Mouse (Mus musculus) embryonic fibroblast, embryonic 13.5 days (primary cell): ENCODE data around the gene Ppp2r2c. TPM values are rescaled to one million over a fixed set of nuclear protein-coding genes. Genes with fewer than 3 reads are reported as not detected.

Experiments
- H3K27ac ChIP-seq: 2 replicates; pipeline ENCODE4 v1.5.1; 2012; ENCODE audit warnings: low read length, control low read depth, inconsistent platforms; ENCODE audit not compliant: insufficient read depth
- H3K4me1 ChIP-seq: 2 replicates; pipeline ENCODE4 v1.6.1; 2011; ENCODE audit warnings: low read length; ENCODE audit not compliant: control insufficient read depth, insufficient read depth
- H3K4me3 ChIP-seq: 2 replicates; pipeline ENCODE4 v1.5.1; 2011; ENCODE audit warnings: mild to moderate bottlenecking, control low read depth, low read length; ENCODE audit not compliant: insufficient read depth
- CTCF ChIP-seq: IDR thresholded peaks from 2 replicates; pipeline ENCODE4 v1.5.1; 2011; ENCODE audit warnings: mild to moderate bottlenecking, control low read depth, low read length, moderate library complexity, borderline replicate concordance; ENCODE audit not compliant: insufficient read depth
- POLR2A ChIP-seq: IDR thresholded peaks from 2 replicates; pipeline ENCODE4 v1.6.1; 2011; ENCODE audit warnings: low read depth, mild to moderate bottlenecking, control low read depth, low read length, moderate library complexity
- polyA plus RNA-seq: library from polyadenylated mRNA; stranded (reverse); fragments of >200 nt; gene quantifications from 2 replicates; pipeline ENCODE4 v1.2.4, GENCODE M21; 2011; ENCODE audit warnings: low read depth; ENCODE audit not compliant: missing spikeins, insufficient read length

Gene Ppp2r2c
- polyA plus RNA-seq, 1 experiment, result 0.65 TPM

- Histone ChIP-seq H3K4me3 (no peak overlapping the region), H3K27ac (no peak overlapping the region), H3K4me1 (no peaks in the 10 kb centered on the region)
- TF ChIP-seq POLR2A (no peak), CTCF (no peak)
Observed at GRCm38 (mm10) chr5:36996410-36996809, 128.1 kb downstream of the Ppp2r2c start.

GRCm38 (mm10) chr5:36997996-36998395, 129.7 kb downstream of the Ppp2r2c start:
- Histone ChIP-seq H3K27ac (no peak overlapping the region), H3K4me1 (no peaks in the 10 kb centered on the region), H3K4me3 (no peak overlapping the region)
- no peak for TF ChIP-seq CTCF
- no peak for TF ChIP-seq POLR2A

- Histone ChIP-seq H3K4me1 (no peaks in the 10 kb centered on the region), H3K4me3 (no peak overlapping the region), H3K27ac (no peak overlapping the region)
- TF ChIP-seq CTCF (no peak), POLR2A (no peak)
Observed at GRCm38 (mm10) chr5:37001002-37001401, 132.7 kb downstream of the Ppp2r2c start.

GRCm38 (mm10) chr5:37002001-37002400, 133.7 kb downstream of the Ppp2r2c start:
- Histone ChIP-seq H3K27ac (no peak overlapping the region), H3K4me1 (no peaks in the 10 kb centered on the region), H3K4me3 (no peak overlapping the region)
- no peak for TF ChIP-seq POLR2A
- TF ChIP-seq CTCF, result no peak

Other genes starting within 250 kb of the Ppp2r2c start
- 56.7 and 56.9 TPM in 2 replicates for gene D5Ertd579e, start 172.5 kb upstream of the Ppp2r2c start, polyA plus RNA-seq
- 9.3 and 11.4 TPM in 2 replicates for gene Bloc1s4, start 119.9 kb upstream of the Ppp2r2c start, polyA plus RNA-seq
- 316 and 394 TPM in 2 replicates for gene Mrfap1, start 71.7 kb upstream of the Ppp2r2c start, polyA plus RNA-seq
- 49.5 and 52.8 TPM in 2 replicates for gene Man2b2, start 37.9 kb upstream of the Ppp2r2c start, polyA plus RNA-seq
- 23.7 and 26.4 TPM in 2 replicates for gene Wfs1, start 120.7 kb downstream of the Ppp2r2c start, polyA plus RNA-seq
- not detected in 2 replicates for gene Gm1043, start 216.9 kb downstream of the Ppp2r2c start, polyA plus RNA-seq